Mouse (Mus musculus): ENCODE data around the gene 1600014C23Rik. TPM values are rescaled to one million over a fixed set of nuclear protein-coding genes. Genes with fewer than 3 reads are reported as not detected.

Gene 1600014C23Rik
- 0.66 TPM in 1 of 2 replicates, not detected in the other for polyA plus RNA-seq (2015; fragmentation: Nextera tagmentation; extraction: Ambion mirVana)

DNA sequence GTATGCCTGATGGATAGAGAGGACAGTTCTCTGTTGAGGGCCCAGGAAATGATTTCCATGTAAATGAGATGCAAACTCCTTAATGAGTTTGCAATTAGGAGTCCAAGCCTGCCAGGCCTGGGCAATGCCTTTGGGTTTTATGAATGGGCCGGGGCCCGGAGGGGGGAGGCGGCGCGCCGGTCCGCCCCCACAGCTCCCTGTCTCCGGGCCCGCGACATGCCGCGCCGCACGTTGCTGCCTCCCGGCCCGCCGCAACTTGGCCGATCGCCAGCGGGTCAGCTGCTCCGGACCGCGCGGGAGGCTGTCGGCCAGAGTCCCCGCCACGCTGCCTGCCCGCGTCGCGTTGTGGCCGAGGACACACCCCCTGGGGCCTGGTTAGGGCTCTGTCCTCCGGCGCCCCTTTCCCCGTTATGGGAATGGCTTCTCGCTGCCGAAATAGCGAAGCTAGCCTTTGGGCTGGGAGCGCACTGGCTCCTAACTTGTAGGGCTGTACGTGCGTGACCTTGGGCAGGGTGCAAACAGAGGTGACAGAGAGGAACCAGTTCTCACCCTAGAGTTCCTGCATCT is at the start of gene 1600014C23Rik:
1600014C23Rik (minus strand) TSS at position 110 of the 567 bp plus-strand sequence.
- H3K4me2 ChIP-seq (ENCODE audit: low read length), result peak within 1 kb of the TSS; percentile 67
- peak within 1 kb of the TSS; percentile 25 for H3K4me3 ChIP-seq (replicated peaks; ENCODE audit: low read depth, low read length)
- peak within 1 kb of the TSS; percentile 46 for H3K9ac ChIP-seq (ENCODE audit: low read depth, low read length)
- peak within 1 kb of the TSS; percentile 63 for H3K27ac ChIP-seq
- ATAC-seq (replicated peaks; ENCODE audit: low FRiP score, low read depth) (0 out of 2 replicates have a peak, but pooled peaks have one; percentile 5), DNase-seq (ENCODE audit: low spot score) (peak; percentile 65)
- no peaks in the 10 kb centered on the region for H3K27me3 ChIP-seq (ENCODE audit: insufficient read depth, low read length)
- WGBS, result under 1% methylated on average over 41 of the region's 41 CpGs
- no peaks in the 10 kb centered on the region for H3K9me3 ChIP-seq (replicated peaks; ENCODE audit: low read length)
- no peak for TF ChIP-seq CTCF (IDR thresholded peaks at IDR 0.05; ENCODE audit: low read depth)
- H3K4me1 ChIP-seq (replicated peaks; ENCODE audit: insufficient read depth, low read length), result peaks cover 30% of the 10 kb centered on the region
- no peaks in the 10 kb centered on the region for H3K36me3 ChIP-seq (ENCODE audit: insufficient read depth, low read length)

GRCm38 (mm10) chr17:45778446-45778845 is 44.8 kb upstream of the 1600014C23Rik start:
- DNase-seq (ENCODE audit: low spot score) (no peak), ATAC-seq (replicated peaks; ENCODE audit: low FRiP score, low read depth) (no peak)
- no peak overlapping the region for H3K9ac ChIP-seq (ENCODE audit: low read depth, low read length)
- H3K36me3 ChIP-seq (ENCODE audit: insufficient read depth, low read length), result no peaks in the 10 kb centered on the region
- WGBS, result 83% methylated on average over 4 of the region's 4 CpGs
- no peaks in the 10 kb centered on the region for H3K4me1 ChIP-seq (replicated peaks; ENCODE audit: insufficient read depth, low read length)
- no peaks in the 10 kb centered on the region for H3K27me3 ChIP-seq (ENCODE audit: insufficient read depth, low read length)
- no peak for TF ChIP-seq CTCF (IDR thresholded peaks at IDR 0.05; ENCODE audit: low read depth)
- H3K4me3 ChIP-seq (replicated peaks; ENCODE audit: low read depth, low read length), result no peak overlapping the region
- no peak overlapping the region for H3K27ac ChIP-seq
- no peak overlapping the region for H3K4me2 ChIP-seq (ENCODE audit: low read length)
- H3K9me3 ChIP-seq (replicated peaks; ENCODE audit: low read length), result no peaks in the 10 kb centered on the region

DNA sequence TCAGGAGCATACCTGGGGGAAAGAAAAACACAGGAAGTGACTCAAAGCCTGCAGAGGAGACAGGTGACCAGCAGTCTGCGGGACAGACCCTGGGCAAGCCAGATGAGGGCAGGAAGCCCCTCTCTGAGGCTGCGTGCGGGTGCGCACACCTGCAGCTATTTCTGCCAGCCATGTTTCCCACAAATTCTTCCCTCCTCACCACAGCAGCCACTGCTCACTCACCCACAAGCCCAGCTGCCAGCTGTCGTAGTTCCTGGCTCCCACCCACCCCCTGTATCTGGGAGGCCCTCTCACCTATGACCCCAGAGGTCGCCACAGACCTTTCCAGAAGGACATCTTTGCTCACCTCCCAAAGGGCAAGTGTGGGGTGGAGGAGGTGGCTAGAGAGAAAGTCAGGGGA is 43.8 kb upstream of the 1600014C23Rik start:
- TF ChIP-seq CTCF (IDR thresholded peaks at IDR 0.05; ENCODE audit: low read depth), result no peak
- Histone ChIP-seq H3K36me3 (ENCODE audit: insufficient read depth, low read length) (no peaks in the 10 kb centered on the region), H3K4me2 (ENCODE audit: low read length) (no peak overlapping the region), H3K9me3 (replicated peaks; ENCODE audit: low read length) (no peaks in the 10 kb centered on the region), H3K4me3 (replicated peaks; ENCODE audit: low read depth, low read length) (no peak overlapping the region), H3K27me3 (ENCODE audit: insufficient read depth, low read length) (no peaks in the 10 kb centered on the region), H3K4me1 (replicated peaks; ENCODE audit: insufficient read depth, low read length) (0 out of 2 replicates have a peak, but pooled peaks cover 2% of the 10 kb centered on the region), H3K9ac (ENCODE audit: low read depth, low read length) (no peak overlapping the region), H3K27ac (no peak overlapping the region)
- 73% methylated on average over 6 of the region's 6 CpGs for WGBS
- DNase-seq (ENCODE audit: low spot score) (no peak), ATAC-seq (replicated peaks; ENCODE audit: low FRiP score, low read depth) (no peak)

DNA sequence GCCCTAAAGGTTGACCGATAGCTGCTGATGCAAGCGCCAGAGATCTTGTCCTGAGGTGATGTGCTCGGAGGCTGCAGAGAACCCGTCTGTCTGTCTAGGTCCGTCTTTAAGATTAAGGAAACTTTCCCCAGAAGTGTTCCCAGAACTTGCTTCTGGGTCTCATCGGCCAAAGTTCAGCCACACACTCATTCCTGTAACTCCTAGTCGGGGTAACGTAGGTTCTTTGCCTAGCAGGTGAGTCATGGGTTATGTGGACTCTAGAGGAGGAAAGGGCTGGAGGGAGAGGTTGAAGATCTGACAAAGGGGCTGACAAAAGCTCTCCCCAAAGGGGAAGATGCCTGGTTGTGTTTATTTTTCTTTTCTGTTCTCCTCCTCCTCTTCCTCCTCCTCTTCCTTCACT is 42.5 kb upstream of the 1600014C23Rik start:
- no peaks in the 10 kb centered on the region for H3K9me3 ChIP-seq (replicated peaks; ENCODE audit: low read length)
- H3K27ac ChIP-seq, result no peak overlapping the region
- H3K9ac ChIP-seq (ENCODE audit: low read depth, low read length), result no peak overlapping the region
- 0 out of 2 replicates have a peak, but pooled peaks cover 2% of the 10 kb centered on the region for H3K4me1 ChIP-seq (replicated peaks; ENCODE audit: insufficient read depth, low read length)
- H3K36me3 ChIP-seq (ENCODE audit: insufficient read depth, low read length), result no peaks in the 10 kb centered on the region
- no peaks in the 10 kb centered on the region for H3K27me3 ChIP-seq (ENCODE audit: insufficient read depth, low read length)
- no peak overlapping the region for H3K4me3 ChIP-seq (replicated peaks; ENCODE audit: low read depth, low read length)
- no peak for TF ChIP-seq CTCF (IDR thresholded peaks at IDR 0.05; ENCODE audit: low read depth)
- DNase-seq (ENCODE audit: low spot score) (no peak), ATAC-seq (replicated peaks; ENCODE audit: low FRiP score, low read depth) (no peak)
- WGBS, result 88% methylated on average over 8 of the region's 8 CpGs
- H3K4me2 ChIP-seq (ENCODE audit: low read length), result no peak overlapping the region

GRCm38 (mm10) chr17:45775468-45775867 is 41.8 kb upstream of the 1600014C23Rik start:
- TF ChIP-seq CTCF (IDR thresholded peaks at IDR 0.05; ENCODE audit: low read depth), result peak; percentile 40; the same call in 1 of the 2 replicates
- 88% methylated on average over 9 of the region's 9 CpGs for WGBS
- DNase-seq (ENCODE audit: low spot score), result no peak
- Histone ChIP-seq H3K9me3 (replicated peaks; ENCODE audit: low read length) (no peaks in the 10 kb centered on the region), H3K4me3 (replicated peaks; ENCODE audit: low read depth, low read length) (no peak overlapping the region), H3K36me3 (ENCODE audit: insufficient read depth, low read length) (no peaks in the 10 kb centered on the region), H3K27me3 (ENCODE audit: insufficient read depth, low read length) (no peaks in the 10 kb centered on the region), H3K4me2 (ENCODE audit: low read length) (no peak overlapping the region), H3K27ac (no peak overlapping the region), H3K9ac (ENCODE audit: low read depth, low read length) (no peak overlapping the region), H3K4me1 (replicated peaks; ENCODE audit: insufficient read depth, low read length) (0 out of 2 replicates have a peak, but pooled peaks cover 6% of the 10 kb centered on the region)
- ATAC-seq (replicated peaks; ENCODE audit: low FRiP score, low read depth), result no peak

GRCm38 (mm10) chr17:45772566-45772965 is 38.9 kb upstream of the 1600014C23Rik start:
- H3K27me3 ChIP-seq (ENCODE audit: insufficient read depth, low read length), result no peaks in the 10 kb centered on the region
- H3K4me3 ChIP-seq (replicated peaks; ENCODE audit: low read depth, low read length), result no peak overlapping the region
- H3K9ac ChIP-seq (ENCODE audit: low read depth, low read length), result no peak overlapping the region
- TF ChIP-seq CTCF (IDR thresholded peaks at IDR 0.05; ENCODE audit: low read depth), result no peak
- ATAC-seq (replicated peaks; ENCODE audit: low FRiP score, low read depth) (no peak), DNase-seq (ENCODE audit: low spot score) (no peak)
- H3K27ac ChIP-seq, result no peak overlapping the region
- H3K4me2 ChIP-seq (ENCODE audit: low read length), result no peak overlapping the region
- WGBS, result 34% methylated on average over 3 of the region's 3 CpGs
- no peaks in the 10 kb centered on the region for H3K36me3 ChIP-seq (ENCODE audit: insufficient read depth, low read length)
- peaks cover 13% of the 10 kb centered on the region for H3K4me1 ChIP-seq (replicated peaks; ENCODE audit: insufficient read depth, low read length)
- no peaks in the 10 kb centered on the region for H3K9me3 ChIP-seq (replicated peaks; ENCODE audit: low read length)
